Mouse (Mus musculus): ENCODE results near the gene Lrmda. TPM values are rescaled to one million over a fixed set of nuclear protein-coding genes. Genes with fewer than 3 reads are reported as not detected.
A peak's percentile ranks its signal among the peaks of the same experiment; 100 is the strongest.
"Not testable (repeated sequence)": the region's sequence is repeated elsewhere in the genome, so short reads cannot be mapped to it uniquely, and the experiment has no call there.

Gene Lrmda
- polyA plus RNA-seq, 1 experiment: 0.14 TPM

DNA sequence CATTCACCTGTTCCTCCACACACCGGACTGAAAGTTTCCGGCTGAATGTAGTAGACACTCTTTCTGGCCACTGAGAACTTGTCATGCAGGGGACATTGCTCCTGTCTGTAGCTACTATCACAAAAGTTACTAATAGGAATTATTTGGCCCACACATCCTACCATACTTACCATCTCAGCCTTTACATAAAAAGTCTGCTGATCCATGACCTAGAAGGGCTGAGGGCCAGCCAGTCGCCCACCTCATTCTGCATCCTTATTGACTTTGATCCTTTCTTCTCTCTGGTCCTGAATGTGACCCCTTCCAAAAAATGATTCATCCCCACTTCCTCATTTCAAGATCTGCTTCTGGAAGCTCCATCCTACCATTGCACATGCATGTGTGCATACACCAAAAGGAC, 534.2 kb downstream of the Lrmda start:
- no peak for DNase-seq (ENCODE audit: extremely low spot score in 1 of 2, low spot score in 1 of 2)

- no peak for DNase-seq (ENCODE audit: extremely low spot score in 1 of 2, low spot score in 1 of 2)
These were observed 553.0 kb downstream of the Lrmda start for GRCm38 (mm10) chr14:22572486-22572885.

- no peak for DNase-seq (ENCODE audit: extremely low spot score in 1 of 2, low spot score in 1 of 2)
These were observed 554.1 kb downstream of the Lrmda start for GRCm38 (mm10) chr14:22573585-22573984.

- no peak for DNase-seq (ENCODE audit: extremely low spot score in 1 of 2, low spot score in 1 of 2)
These were observed 554.5 kb downstream of the Lrmda start for GRCm38 (mm10) chr14:22574006-22574405.

DNA sequence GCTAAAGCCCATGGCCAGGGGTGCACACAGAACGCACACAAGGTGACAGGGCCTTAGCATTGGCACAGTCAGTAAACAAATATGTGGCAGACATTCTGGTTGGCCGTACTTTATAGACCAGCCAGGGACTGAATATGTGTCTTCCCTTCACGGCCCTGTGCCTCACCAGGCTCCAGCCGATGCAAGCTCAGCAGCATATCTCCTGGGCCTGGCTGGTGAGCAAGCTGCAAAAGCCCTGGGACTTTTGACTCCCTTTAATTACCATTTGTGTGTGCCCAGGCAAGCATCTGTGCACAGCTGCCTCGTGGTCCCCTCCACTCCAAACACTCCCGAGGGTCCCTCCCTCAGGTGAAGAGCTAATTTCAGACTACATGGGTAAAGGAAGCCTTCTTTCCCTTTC, 556.9 kb downstream of the Lrmda start:
- no peak for DNase-seq (ENCODE audit: extremely low spot score in 1 of 2, low spot score in 1 of 2)

- DNase-seq (ENCODE audit: extremely low spot score in 1 of 2, low spot score in 1 of 2): no peak
These were observed 558.0 kb downstream of the Lrmda start for GRCm38 (mm10) chr14:22577411-22578037.

DNA sequence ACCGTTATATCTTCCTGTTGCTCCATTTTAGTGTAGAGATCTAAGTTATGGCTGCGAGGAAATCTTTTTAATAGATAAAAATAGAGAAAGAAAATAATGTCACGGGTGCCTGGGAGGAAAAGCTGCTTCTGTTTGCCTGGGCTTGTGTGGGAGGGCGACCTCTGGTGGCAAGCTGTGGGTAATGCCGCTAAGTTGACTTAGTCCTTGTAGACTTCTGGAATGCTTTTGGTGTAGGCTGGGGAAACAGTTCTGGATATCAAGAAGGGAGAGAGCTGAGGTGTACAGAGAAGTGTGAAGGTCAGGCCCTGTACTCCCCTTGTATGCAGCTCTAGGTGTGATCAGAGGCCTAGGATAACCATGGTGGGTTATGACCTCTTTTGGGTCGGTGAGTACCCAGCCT, 558.7 kb downstream of the Lrmda start:
- peak; percentile 57 to 95 for DNase-seq (ENCODE audit: extremely low spot score in 1 of 2, low spot score in 1 of 2)

DNA sequence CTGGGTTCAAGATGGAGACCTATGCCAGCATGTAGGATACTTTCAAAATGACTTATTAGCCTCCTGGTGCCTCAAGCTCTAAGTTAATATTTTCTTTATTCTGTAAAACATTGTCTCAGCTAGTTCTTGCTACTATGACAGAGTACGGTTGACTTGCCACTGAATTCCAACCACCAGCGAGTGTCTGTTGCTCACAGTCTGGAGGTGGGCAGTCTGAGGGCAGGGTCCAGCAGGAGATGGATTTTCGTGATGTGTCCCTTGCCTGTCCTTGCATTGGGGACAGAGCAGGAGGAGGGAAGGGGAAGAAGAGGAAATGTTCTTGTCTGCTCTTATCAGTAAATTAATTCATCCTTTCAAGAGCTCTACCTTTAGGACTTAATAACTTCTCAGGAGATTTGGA, 559.5 kb downstream of the Lrmda start:
- DNase-seq (ENCODE audit: extremely low spot score in 1 of 2, low spot score in 1 of 2): no peak

GRCm38 (mm10) chr14:22582065-22582464, 562.6 kb downstream of the Lrmda start:
- no peak for DNase-seq (ENCODE audit: extremely low spot score in 1 of 2, low spot score in 1 of 2)

DNA sequence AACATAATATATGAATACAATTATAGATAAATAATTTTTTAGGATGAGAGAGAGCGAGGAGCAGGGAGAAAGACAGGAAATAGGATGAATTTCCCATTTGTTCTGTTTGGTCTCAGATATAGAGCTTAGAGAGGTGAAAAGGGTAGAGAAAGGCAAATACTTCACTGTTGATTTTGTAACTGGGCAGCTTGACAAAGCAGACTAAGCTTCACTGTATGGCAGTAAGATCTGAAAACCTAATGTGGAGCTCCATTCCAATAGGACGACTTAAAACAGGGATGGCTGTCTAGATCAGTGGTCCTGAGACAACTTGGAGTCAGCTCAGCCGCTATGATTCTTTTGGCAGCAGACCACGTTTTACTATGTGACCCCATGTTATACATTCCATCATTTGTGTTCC, 566.8 kb downstream of the Lrmda start:
- no peak for DNase-seq (ENCODE audit: extremely low spot score in 1 of 2, low spot score in 1 of 2)

DNA sequence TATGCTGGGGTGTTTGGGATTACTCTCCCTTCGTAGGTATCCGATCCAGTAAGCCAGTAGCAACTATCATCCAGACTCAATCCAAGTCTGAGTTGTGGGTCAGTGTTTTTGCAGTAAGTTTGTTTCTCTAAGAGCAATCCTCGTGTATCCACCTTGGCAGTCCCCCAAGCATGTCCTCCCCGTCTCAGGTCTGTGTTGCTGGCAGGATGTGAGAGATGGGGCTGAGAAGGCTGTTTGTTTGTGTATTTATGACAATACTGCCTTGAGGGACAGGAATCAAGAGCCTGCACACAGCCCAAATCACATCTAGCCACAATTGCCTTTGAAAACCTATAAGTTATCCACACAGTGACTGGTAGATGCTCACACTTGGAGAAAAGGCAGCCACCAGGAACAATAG, 567.3 kb downstream of the Lrmda start:
- DNase-seq (ENCODE audit: extremely low spot score in 1 of 2, low spot score in 1 of 2): no peak

DNA sequence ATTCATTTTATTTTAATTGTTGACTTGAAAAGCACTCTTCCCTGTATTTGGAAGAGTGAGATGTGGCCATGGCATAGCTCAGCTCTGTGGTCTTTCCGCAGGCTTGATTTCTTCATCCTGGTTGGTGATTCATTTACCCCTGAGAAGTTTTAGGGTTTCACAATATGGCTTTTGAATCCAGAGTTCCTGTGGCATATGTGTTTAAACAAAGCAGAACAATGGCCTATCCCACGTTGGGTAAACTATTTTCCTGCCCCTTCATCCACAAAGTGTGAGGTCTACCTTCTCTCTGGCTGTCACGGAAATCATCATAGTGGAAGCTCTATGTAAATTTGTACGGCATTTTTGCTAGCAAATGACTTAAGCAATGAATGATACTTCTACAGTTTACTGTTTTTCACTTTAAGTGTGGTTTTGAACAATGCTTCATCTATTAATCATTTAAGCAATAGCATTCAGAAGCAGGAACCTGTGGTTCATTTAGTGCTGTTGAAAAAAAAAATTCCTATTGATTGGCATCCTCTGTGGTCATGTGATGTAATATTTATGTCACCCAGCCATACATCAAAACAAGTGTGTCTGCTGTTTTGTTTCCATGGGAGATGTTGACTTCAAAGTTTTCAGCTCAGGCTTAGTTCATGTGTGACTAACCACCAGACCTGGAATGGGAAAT, 567.9 kb downstream of the Lrmda start:
- no peak for DNase-seq (ENCODE audit: extremely low spot score in 1 of 2, low spot score in 1 of 2)

GRCm38 (mm10) chr14:22587958-22588296, 568.4 kb downstream of the Lrmda start:
- no peak for DNase-seq (ENCODE audit: extremely low spot score in 1 of 2, low spot score in 1 of 2)

DNA sequence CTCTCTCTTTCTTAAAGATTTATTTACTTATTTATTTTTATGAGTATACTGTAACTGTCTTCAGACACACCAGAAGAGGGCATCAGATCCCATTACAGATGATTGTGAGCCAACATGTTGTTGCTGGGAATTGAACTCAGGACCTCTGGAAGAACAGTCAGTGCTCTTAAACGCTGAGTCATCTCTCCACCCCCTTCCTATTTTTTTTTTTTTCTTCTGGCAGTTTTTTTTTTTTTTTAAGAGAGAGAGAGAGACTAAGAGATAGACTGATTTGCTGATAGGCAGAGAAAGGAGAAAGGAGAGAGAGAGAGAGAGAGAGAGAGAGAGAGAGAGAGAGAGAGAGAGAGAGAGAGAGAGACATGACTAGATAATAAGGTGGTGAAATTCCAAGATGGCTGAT, 568.9 kb downstream of the Lrmda start:
- not testable (repeated sequence) for DNase-seq (ENCODE audit: extremely low spot score in 1 of 2, low spot score in 1 of 2)

DNA sequence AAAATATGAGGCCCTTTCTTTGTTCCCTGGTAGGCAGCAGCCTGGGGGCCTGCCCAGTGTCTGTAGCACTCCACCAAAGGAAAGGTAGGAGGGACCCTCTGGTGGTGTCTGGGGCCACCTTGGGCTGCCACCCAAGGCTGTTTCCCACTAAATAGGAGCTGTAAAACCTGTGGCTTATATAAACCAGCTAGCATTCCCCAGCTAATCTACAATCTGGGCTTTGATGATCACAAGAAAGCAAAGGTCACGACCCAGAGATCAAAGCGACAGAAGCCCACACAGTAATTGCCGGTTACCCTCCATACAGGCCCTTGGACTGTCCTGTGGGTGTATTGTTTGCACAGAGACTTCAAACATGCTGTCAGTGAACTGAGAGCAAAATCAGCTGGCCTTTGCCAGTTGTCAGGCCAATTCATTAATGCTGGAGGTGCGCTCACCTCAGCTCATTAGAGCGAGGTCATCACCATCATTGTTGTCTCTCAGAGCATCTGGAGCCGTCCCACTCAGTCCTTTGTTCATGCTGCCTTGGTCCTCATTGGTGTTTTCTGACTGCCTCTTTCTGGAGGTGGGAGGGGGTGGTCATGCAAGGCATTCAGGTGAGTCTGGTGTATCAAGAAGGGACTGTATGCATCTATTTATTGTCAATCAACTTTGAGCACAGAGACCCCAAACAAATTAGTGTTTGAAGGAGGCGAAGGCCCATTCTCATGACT, 570.1 kb downstream of the Lrmda start:
- no peak for DNase-seq (ENCODE audit: extremely low spot score in 1 of 2, low spot score in 1 of 2)

GRCm38 (mm10) chr14:22591186-22591585, 571.7 kb downstream of the Lrmda start:
- DNase-seq (ENCODE audit: extremely low spot score in 1 of 2, low spot score in 1 of 2): no peak

DNA sequence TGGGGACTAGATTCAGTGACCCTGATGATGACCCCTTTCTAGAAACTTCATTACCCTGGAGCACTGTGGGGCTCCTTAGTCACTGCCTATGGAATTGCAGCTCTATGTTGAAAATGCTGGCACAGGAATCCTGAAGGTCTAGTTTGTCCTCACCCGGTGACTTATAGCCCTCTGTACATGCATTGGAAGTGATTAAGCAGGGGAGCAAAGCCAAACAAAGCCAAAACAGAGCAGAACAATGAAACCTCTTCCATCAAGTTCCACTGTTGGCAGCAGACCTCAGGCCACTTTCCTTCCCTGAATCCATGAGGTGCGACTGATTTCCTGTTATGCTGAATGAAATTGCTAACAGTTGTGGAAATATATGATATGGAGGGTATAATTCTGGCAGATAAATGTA, 578.0 kb downstream of the Lrmda start:
- no peak for DNase-seq (ENCODE audit: extremely low spot score in 1 of 2, low spot score in 1 of 2)

DNA sequence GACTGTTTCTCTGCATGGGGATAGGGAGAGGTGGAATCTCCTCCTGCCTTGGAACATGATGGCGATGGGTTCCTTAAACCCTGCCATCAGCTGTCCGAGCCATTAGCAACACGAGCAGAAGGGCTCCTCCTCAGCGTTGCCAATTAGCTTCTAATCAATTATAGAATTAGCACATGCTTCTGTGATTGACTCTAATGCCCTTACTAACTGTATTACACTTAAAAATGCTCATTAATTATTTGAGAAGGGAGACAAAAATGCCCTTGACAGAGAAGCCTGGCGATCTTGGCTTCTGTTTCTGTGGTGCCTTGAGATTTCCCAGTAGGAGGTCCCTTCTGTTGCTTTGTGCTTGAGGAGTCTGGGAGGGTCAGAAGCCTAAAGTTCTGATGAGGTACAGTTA, 579.1 kb downstream of the Lrmda start:
- DNase-seq (ENCODE audit: extremely low spot score in 1 of 2, low spot score in 1 of 2): no peak

GRCm38 (mm10) chr14:22600166-22600565, 580.7 kb downstream of the Lrmda start:
- no peak for DNase-seq (ENCODE audit: extremely low spot score in 1 of 2, low spot score in 1 of 2)

DNA sequence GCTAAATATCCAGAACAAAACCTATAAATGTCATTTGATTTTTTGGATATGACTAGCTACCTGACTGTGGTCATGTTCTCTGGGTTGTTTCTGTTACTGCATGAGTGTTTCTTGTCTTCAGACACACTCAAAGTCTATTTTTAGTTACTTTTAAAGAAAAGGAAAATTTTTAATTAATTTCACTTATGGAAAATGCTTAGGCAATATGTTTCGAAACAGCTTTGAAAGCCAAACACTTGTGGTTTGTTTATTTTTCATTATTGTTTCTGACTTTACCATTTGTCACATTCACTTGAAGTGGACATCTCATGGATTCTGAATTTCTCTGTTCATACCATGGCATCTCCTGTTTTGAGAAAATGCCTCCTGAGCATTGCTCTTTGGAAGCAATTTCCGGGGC, 582.8 kb downstream of the Lrmda start:
- DNase-seq (ENCODE audit: extremely low spot score in 1 of 2, low spot score in 1 of 2): no peak

- DNase-seq (ENCODE audit: extremely low spot score in 1 of 2, low spot score in 1 of 2): no peak
These were observed 589.1 kb downstream of the Lrmda start for GRCm38 (mm10) chr14:22608599-22608998.

Measured in frontal cortex, adult 2 months (tissue).